Mouse (Mus musculus) testis, postnatal 14 days (tissue): ENCODE data around the gene Lztr1.

ENCODE experiments used
- DNase-seq: peaks from one replicate; pipeline ENCODE4 v3.0.0; 2021; ENCODE audit warnings: low spot score

Gene Lztr1

DNA sequence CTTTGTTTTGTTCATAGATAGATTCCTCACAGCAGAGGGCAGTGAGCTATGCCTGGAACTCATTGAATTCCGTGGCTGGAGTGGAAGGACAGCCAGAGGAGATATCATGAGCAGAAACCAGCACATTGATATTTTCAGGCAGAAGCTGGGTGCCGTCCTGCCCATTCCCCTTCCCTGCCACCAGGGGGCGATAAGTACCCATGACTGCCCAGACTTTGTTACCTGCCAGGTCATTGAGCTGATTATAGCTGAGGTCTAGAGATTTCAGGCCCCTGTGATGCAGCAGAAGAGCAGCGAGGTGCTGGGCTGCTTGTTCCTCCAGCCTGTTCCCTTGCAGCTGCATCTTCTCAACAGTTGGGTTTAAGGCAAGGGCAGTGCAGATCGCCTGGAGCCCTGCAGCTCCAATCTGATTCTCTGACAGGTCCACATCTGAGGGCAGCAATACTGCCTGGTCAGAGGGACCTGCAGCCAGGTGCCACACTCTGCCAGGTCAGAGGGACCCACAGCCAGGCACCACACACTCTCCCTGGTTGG lies 49.5 kb downstream of the Lztr1 start:
- peak; percentile 54 for DNase-seq

DNA sequence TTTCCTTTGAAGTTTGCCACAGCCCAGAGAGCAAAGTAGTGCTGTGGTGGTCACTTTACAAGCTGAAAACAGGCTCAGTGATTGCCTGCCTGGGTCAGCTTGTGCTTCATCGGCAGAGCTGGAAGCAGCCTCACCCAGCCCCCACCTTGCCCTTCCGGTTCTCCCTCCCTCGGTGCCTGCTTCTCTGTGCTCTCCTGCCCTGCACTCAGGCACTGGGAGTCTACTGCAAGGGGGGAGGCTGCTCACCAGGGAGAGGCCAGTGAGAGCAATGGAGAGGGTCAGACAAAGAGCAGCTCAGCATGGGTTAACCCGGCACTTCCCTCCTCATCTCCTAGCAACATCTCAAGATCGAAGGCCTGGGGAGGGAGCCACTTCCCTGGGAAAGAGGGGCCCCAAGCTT lies 50.3 kb downstream of the Lztr1 start:
- DNase-seq, result no peak

DNA sequence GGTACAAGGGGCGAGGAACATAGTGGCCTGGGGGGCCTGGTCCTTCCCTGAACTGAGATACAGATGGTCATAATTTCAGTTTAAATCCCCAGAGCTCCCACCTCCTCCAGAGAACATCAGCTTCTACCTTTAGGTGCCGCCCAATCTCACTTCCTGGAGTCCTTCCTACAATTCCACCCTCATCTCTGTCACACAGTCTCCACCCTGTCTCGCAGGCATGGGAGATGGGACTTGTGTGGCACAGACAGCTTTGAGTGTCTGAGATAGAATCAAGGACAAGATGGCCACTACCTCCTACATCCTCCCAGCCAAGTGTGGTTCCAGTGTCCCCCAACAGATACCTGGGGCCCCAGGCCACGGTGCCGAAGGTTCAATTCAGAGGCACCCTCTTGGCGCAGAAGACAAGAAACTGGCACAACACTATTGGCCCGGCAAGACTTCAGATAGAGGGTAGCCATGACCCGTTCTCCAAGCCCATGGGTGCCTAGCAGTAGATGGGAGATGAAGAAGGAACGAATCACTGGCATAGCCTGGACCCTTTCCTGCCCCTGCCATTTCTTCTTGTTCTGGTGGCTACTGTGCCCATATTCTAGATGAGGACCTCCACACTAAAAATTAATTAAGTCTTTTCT lies 51.0 kb downstream of the Lztr1 start:
- DNase-seq, result no peak

GRCm38 (mm10) chr16:17561128-17561750 lies 52.8 kb downstream of the Lztr1 start, which contains the start of gene Lrrc74b:
Gene Lrrc74b (minus strand): TSS chr16:17561247.
- peak; percentile 81 for DNase-seq

GRCm38 (mm10) chr16:17561751-17562208 lies 53.3 kb downstream of the Lztr1 start, which contains the start of gene P2rx6:
Gene P2rx6 (plus strand): TSS chr16:17561885.
- no peak for DNase-seq

DNA sequence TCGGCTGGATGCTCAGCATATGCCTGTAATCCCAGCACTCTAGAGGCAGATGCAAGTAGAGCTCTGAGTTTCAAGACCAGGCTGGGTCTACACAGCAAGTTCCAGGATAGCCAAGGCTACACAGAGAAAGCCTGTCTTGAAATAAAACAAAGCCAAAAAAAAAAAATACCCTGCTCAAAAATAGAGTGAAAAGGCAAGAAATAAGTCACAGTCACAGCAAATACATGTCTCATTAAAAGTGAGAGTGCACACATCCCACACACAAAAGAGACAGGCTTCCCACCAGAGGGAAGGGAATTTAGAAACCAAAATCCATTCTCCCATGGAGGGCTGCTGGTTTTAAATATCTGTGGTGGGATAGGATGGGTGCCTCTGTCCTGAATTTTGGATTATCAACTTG lies 55.1 kb downstream of the Lztr1 start:
- DNase-seq, result no peak

- DNase-seq, result no peak
Measured at GRCm38 (mm10) chr16:17564221-17564620, 55.7 kb downstream of the Lztr1 start.

DNA sequence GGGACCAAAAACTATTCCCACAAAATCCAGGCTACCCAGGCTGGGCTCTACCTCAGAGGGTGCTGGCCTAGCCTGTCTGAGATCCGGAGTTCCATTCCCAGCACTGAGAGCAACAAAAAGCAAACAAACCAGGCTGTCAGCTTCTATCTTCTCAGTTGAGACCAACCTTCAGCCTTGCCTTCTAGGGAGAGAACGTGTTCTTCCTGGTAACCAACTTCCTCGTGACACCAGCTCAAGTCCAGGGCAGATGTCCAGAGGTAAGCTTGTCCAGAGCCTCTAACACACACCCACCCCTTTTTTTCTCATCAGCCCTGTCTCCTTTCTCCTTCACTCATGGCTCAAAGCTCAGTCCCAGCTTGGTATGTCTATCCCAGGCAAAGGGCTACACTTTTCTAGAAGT lies 56.3 kb downstream of the Lztr1 start:
- no peak for DNase-seq

GRCm38 (mm10) chr16:17566186-17566585 lies 57.7 kb downstream of the Lztr1 start:
- DNase-seq, result no peak
